Mouse (Mus musculus): Measurements from ENCODE around the gene Mms19.

The Mms19 gene

GRCm38 (mm10) chr19:41900495-41901090 lies 80.4 kb downstream of the Mms19 start:
- DNase-seq (ENCODE audit: low read depth, low spot score): no peak

DNA sequence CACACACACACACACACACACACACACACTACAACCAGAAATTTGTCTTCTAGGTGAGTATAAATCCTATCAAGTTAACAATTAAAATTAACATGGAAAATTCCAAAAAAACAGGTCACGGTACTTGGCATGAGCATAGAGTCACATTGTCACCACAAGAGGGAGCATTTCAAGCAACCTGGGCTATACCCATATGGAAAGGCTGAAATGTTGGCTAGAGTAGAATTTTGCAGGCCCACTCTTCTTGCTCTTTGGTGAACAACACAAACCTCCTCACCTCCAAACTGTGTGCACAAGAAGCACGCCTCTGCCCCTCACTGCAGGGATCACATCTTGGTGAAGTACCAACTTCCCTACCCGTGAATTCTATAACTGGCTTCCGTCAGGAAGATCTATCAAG lies 82.1 kb downstream of the Mms19 start:
- DNase-seq (ENCODE audit: low read depth, low spot score): peak; percentile 75

- no peak for DNase-seq (ENCODE audit: low read depth, low spot score)
These were observed 84.6 kb downstream of the Mms19 start for GRCm38 (mm10) chr19:41896319-41896711.

- DNase-seq (ENCODE audit: low read depth, low spot score): peak; percentile 90
These were observed 85.3 kb downstream of the Mms19 start, which contains the start of gene Rrp12 for GRCm38 (mm10) chr19:41895460-41896318. Rrp12 (minus strand) TSS chr19:41896173.

GRCm38 (mm10) chr19:41894959-41895358 lies 86.0 kb downstream of the Mms19 start:
- no peak for DNase-seq (ENCODE audit: low read depth, low spot score)
